Mouse (Mus musculus): Measurements from ENCODE around the gene Col28a1. TPM values are rescaled to one million over a fixed set of nuclear protein-coding genes. Genes with fewer than 3 reads are reported as not detected.

The Col28a1 gene
- total and polyA plus RNA-seq, 3 experiments = not detected

DNA sequence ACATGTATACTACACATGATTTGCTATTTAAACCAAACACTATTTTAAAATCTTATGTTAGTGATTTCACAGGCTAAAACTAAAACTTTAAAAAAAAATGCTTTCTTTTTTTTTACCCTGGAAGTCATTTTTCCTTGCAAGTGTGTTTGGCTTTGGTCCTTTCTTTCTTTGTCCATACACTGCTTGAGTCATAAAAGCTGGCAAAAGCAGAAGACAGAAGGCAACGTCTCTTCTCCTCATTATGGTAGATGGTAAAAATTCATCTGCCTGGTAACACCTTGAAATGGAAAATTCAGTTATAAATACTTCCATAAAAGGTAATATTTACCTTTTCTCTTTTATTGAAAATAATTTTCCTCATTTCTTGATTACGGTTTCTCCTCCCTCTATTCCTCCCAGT is 16.3 kb downstream of the Col28a1 start:
- no peak for TF ChIP-seq E2F4 (IDR thresholded peaks at IDR 0.05; ENCODE audit: borderline replicate concordance, low read depth, low read length)
- TF ChIP-seq JUND (IDR thresholded peaks at IDR 0.05; ENCODE audit: low read depth, low read length) = no peak
- TF ChIP-seq RCOR1 (IDR thresholded peaks at IDR 0.05; ENCODE audit: low read depth, low read length) = no peak
- no peak overlapping the region for H3K4me3 ChIP-seq (ENCODE audit: control insufficient read depth in 1 of 2, insufficient read depth in 1 of 2, low read depth in 2 of 2, low read length in 2 of 2)
- H3K79me2 ChIP-seq (ENCODE audit: control insufficient read depth, insufficient read depth, low read length, poor library complexity) = no peaks in the 10 kb centered on the region
- H3K9me3 ChIP-seq (replicated peaks; ENCODE audit: insufficient read depth, low read length) = no peaks in the 10 kb centered on the region
- no peak overlapping the region for H3K27ac ChIP-seq (ENCODE audit: control insufficient read depth, low read depth, low read length)
- DNase-seq (ENCODE audit: low read depth, low spot score) = no peak
- no peaks in the 10 kb centered on the region for H3K36me3 ChIP-seq (ENCODE audit: control insufficient read depth in 1 of 2, insufficient read depth in 2 of 2, low read length in 2 of 2)
- no peaks in the 10 kb centered on the region for H3K4me1 ChIP-seq (ENCODE audit: control insufficient read depth in 1 of 2, insufficient read depth in 2 of 2, low read length in 2 of 2)
- H3K9ac ChIP-seq (ENCODE audit: control insufficient read depth, low read depth, low read length, poor library complexity, severe bottlenecking) = no peak overlapping the region
- H3K27me3 ChIP-seq (ENCODE audit: control insufficient read depth in 1 of 2, insufficient read depth in 2 of 2, low read length in 2 of 2) = peaks cover 5 to 10% of the 10 kb centered on the region in 2 experiments

DNA sequence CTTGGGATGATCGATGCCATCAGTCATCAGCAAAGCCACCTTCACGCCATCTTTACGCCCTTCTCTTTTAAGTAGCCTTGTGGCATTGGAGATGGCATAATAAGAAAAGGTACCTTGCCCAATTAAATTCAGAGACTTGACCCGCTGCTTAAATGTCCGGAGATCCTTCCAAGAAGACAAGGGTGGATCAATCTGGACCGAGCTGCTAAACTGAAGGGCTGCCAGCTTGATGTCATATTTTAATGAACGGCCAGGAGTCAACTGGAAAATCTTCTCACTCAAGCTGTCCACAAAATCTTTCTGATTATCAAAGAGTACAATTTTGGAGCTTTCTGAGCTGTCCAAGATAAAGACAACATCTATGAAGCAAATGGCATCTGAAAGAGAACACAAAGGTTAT is 17.1 kb downstream of the Col28a1 start:
- peaks cover 5 to 15% of the 10 kb centered on the region in 2 experiments for H3K27me3 ChIP-seq (ENCODE audit: control insufficient read depth in 1 of 2, insufficient read depth in 2 of 2, low read length in 2 of 2)
- no peak for DNase-seq (ENCODE audit: low read depth, low spot score)
- H3K9ac ChIP-seq (ENCODE audit: control insufficient read depth, low read depth, low read length, poor library complexity, severe bottlenecking) = no peak overlapping the region
- H3K36me3 ChIP-seq (ENCODE audit: control insufficient read depth in 1 of 2, insufficient read depth in 2 of 2, low read length in 2 of 2) = no peaks in the 10 kb centered on the region
- no peaks in the 10 kb centered on the region for H3K9me3 ChIP-seq (replicated peaks; ENCODE audit: insufficient read depth, low read length)
- no peak overlapping the region for H3K4me3 ChIP-seq (ENCODE audit: control insufficient read depth in 1 of 2, insufficient read depth in 1 of 2, low read depth in 2 of 2, low read length in 2 of 2)
- no peaks in the 10 kb centered on the region for H3K79me2 ChIP-seq (ENCODE audit: control insufficient read depth, insufficient read depth, low read length, poor library complexity)
- TF ChIP-seq CHD1 (IDR thresholded peaks at IDR 0.05; ENCODE audit: low read depth, low read length) (no peak), ZMIZ1 (IDR thresholded peaks at IDR 0.05; ENCODE audit: low read depth, low read length) (no peak), MYC (IDR thresholded peaks at IDR 0.05; ENCODE audit: low read depth, low read length) (no peak), ZNF384 (IDR thresholded peaks at IDR 0.05; ENCODE audit: low read depth, low read length) (no peak)
- H3K4me1 ChIP-seq (ENCODE audit: control insufficient read depth in 1 of 2, insufficient read depth in 2 of 2, low read length in 2 of 2) = no peaks in the 10 kb centered on the region
- H3K27ac ChIP-seq (ENCODE audit: control insufficient read depth, low read depth, low read length) = no peak overlapping the region

DNA sequence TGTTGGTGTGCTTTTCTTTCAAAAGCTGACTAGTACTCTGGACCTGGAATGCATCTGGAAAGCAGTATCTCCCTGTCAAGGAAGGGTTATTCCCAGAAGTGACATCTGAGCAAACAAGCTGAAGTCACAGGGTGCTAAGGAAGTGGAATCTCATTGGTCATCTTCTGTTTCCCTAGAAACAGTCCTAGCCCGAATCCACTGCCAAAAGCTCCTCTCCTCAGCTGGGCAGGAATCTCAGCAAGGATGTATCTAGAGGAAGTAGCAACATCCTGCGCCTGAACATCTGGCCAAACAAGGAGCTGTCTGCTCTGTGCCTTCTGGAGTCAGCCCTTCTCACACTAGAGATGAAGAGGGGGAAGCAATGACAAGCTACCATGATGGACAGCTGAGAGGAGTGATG is 18.4 kb downstream of the Col28a1 start:
- H3K9ac ChIP-seq (ENCODE audit: control insufficient read depth, low read depth, low read length, poor library complexity, severe bottlenecking) = no peak overlapping the region
- H3K79me2 ChIP-seq (ENCODE audit: control insufficient read depth, insufficient read depth, low read length, poor library complexity) = no peaks in the 10 kb centered on the region
- H3K4me3 ChIP-seq (ENCODE audit: control insufficient read depth in 1 of 2, insufficient read depth in 1 of 2, low read depth in 2 of 2, low read length in 2 of 2) = no peak overlapping the region
- no peak for TF ChIP-seq E2F4 (IDR thresholded peaks at IDR 0.05; ENCODE audit: borderline replicate concordance, low read depth, low read length)
- TF ChIP-seq MAX (IDR thresholded peaks at IDR 0.05; ENCODE audit: low read length) = no peak
- no peak for TF ChIP-seq CHD2 (IDR thresholded peaks at IDR 0.05; ENCODE audit: low read length)
- no peak for TF ChIP-seq MEF2A (IDR thresholded peaks at IDR 0.05; ENCODE audit: extremely low read depth, insufficient replicate concordance, low read depth, low read length, poor library complexity, severe bottlenecking)
- no peak for TF ChIP-seq NELFE (IDR thresholded peaks at IDR 0.05; ENCODE audit: low read depth, low read length)
- no peak for TF ChIP-seq BHLHE40 (IDR thresholded peaks at IDR 0.05; ENCODE audit: borderline replicate concordance, low read depth, low read length)
- no peak for TF ChIP-seq HCFC1 (IDR thresholded peaks at IDR 0.05; ENCODE audit: low read depth, low read length)
- no peak for TF ChIP-seq USF1 (IDR thresholded peaks at IDR 0.05; ENCODE audit: low read depth, low read length)
- TF ChIP-seq JUND (IDR thresholded peaks at IDR 0.05; ENCODE audit: low read depth, low read length) = no peak
- no peak for TF ChIP-seq TAL1 (IDR thresholded peaks at IDR 0.05; ENCODE audit: low read length)
- no peak for TF ChIP-seq ZKSCAN1 (IDR thresholded peaks at IDR 0.05; ENCODE audit: low read depth, low read length)
- no peak for TF ChIP-seq GABPA (IDR thresholded peaks at IDR 0.05; ENCODE audit: low read depth, low read length)
- TF ChIP-seq CTCF (IDR thresholded peaks at IDR 0.05 in 2 of 3, conservative IDR thresholded peaks at IDR 0.05 in 1 of 3; ENCODE audit: control insufficient read depth in 1 of 3, insufficient read depth in 1 of 3, low read depth in 2 of 3, low read length in 3 of 3, poor library complexity in 1 of 3, severe bottlenecking in 1 of 3) = no peak
- no peak for TF ChIP-seq MAZ (IDR thresholded peaks at IDR 0.05; ENCODE audit: low read depth, low read length)
- TF ChIP-seq GATA1 (IDR thresholded peaks at IDR 0.05; ENCODE audit: low read depth, low read length) = no peak
- TF ChIP-seq ZNF384 (IDR thresholded peaks at IDR 0.05; ENCODE audit: low read depth, low read length) = no peak
- TF ChIP-seq USF2 (IDR thresholded peaks at IDR 0.05; ENCODE audit: borderline replicate concordance in 1 of 2, insufficient read depth in 1 of 2, low read depth in 1 of 2, low read length in 2 of 2) = no peak
- no peak for TF ChIP-seq SIN3A (IDR thresholded peaks at IDR 0.05; ENCODE audit: low read length)
- TF ChIP-seq MAFK (IDR thresholded peaks at IDR 0.05; ENCODE audit: borderline replicate concordance, low read depth, low read length) = no peak
- TF ChIP-seq POLR2AphosphoS2 (IDR thresholded peaks at IDR 0.05; ENCODE audit: low read length) = no peak
- H3K4me1 ChIP-seq (ENCODE audit: control insufficient read depth in 1 of 2, insufficient read depth in 2 of 2, low read length in 2 of 2) = no peaks in the 10 kb centered on the region
- H3K27me3 ChIP-seq (ENCODE audit: control insufficient read depth in 1 of 2, insufficient read depth in 2 of 2, low read length in 2 of 2) = peaks cover 5 to 18% of the 10 kb centered on the region in 2 experiments
- no peaks in the 10 kb centered on the region for H3K9me3 ChIP-seq (replicated peaks; ENCODE audit: insufficient read depth, low read length)
- no peak for DNase-seq (ENCODE audit: low read depth, low spot score)
- H3K36me3 ChIP-seq (ENCODE audit: control insufficient read depth in 1 of 2, insufficient read depth in 2 of 2, low read length in 2 of 2) = no peaks in the 10 kb centered on the region
- H3K27ac ChIP-seq (ENCODE audit: control insufficient read depth, low read depth, low read length) = no peak overlapping the region

Data from MEL (cell line).